Mouse (Mus musculus) cortical plate, adult 2 months (tissue): ENCODE data around the gene Musk.

Experiments used
- CTCF ChIP-seq: fragments of 200-500 bp; IDR thresholded peaks from 2 replicates; pipeline ENCODE4 v1.5.1; 2011; ENCODE audit warnings: mild to moderate bottlenecking, control low read depth, low read length; ENCODE audit not compliant: insufficient read depth; ENCODE audit errors: extremely low read depth
- POLR2A ChIP-seq: fragments of 200-500 bp; IDR thresholded peaks from 2 replicates; pipeline ENCODE4 v1.6.1; 2011; ENCODE audit warnings: mild to moderate bottlenecking, low read length, control low read depth; ENCODE audit not compliant: insufficient read depth; ENCODE audit errors: extremely low read depth

DNA sequence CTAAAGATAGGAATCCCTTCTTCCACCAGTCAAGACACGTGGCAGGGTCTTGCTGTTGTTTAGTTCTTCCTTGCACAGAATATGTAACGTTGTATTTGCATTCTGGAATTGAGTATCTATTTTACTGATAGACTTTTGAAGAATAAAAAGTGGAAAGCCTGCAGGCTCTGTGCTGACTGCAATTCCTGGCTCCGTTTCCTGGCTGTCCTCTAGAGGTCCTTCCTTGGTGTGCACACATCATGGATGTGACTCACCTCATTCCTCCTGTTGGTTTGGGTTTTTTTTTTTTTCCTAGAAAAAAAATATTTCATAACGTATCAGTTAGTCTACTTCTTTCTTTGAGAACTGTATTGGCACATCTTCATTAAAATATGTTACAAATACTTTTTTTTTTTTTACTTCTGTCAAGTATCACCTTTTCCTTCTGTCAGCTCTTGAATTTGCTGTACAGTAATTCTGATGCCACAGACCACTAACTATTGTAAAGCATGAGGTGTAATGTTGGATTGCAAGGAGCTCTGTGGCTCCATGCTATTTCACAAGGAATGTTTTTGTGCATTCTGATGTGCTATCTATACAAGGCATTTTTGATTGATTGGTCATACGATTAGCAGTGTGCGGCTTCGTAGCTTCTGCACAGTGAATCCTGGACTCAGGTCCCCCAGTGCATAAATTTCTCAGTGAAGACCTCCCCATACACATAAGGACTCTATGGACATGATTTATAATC, 88.5 kb downstream of the Musk start:
- TF ChIP-seq CTCF, result no peak
- TF ChIP-seq POLR2A, result no peak
